Mouse (Mus musculus): Measurements from ENCODE around the gene Setd5.

The Setd5 gene

GRCm38 (mm10) chr6:113052972-113053371 is 24.2 kb upstream of the Setd5 start:
- no peak for DNase-seq (ENCODE audit: low read depth in 2 of 2, low spot score in 2 of 2)

GRCm38 (mm10) chr6:113054552-113055107 is 22.5 kb upstream of the Setd5 start:
- no peak for DNase-seq (ENCODE audit: low read depth in 2 of 2, low spot score in 2 of 2)

- no peak for DNase-seq (ENCODE audit: low read depth in 2 of 2, low spot score in 2 of 2)
Measured at GRCm38 (mm10) chr6:113060892-113061563, 16.1 kb upstream of the Setd5 start.

GRCm38 (mm10) chr6:113062253-113062652 is 14.9 kb upstream of the Setd5 start:
- no peak for DNase-seq (ENCODE audit: low read depth in 2 of 2, low spot score in 2 of 2)

GRCm38 (mm10) chr6:113063363-113063762 is 13.8 kb upstream of the Setd5 start:
- no peak for DNase-seq (ENCODE audit: low read depth in 2 of 2, low spot score in 2 of 2)

- DNase-seq (ENCODE audit: low read depth in 2 of 2, low spot score in 2 of 2), result no peak
Measured at GRCm38 (mm10) chr6:113065186-113065585, 12.0 kb upstream of the Setd5 start.

- DNase-seq (ENCODE audit: low read depth in 2 of 2, low spot score in 2 of 2), result no peak
Measured at GRCm38 (mm10) chr6:113069154-113069553, 8.0 kb upstream of the Setd5 start.

- DNase-seq (ENCODE audit: low read depth in 2 of 2, low spot score in 2 of 2), result no peak
Measured at GRCm38 (mm10) chr6:113075261-113075660, 1.9 kb upstream of the Setd5 start.

- peak; percentile 88 to 90 for DNase-seq (ENCODE audit: low read depth in 2 of 2, low spot score in 2 of 2)
Measured at GRCm38 (mm10) chr6:113076012-113076685, 1.0 kb upstream of the Setd5 start.

GRCm38 (mm10) chr6:113077569-113078030 is 435 bp downstream of the Setd5 start:
- no peak for DNase-seq (ENCODE audit: low read depth in 2 of 2, low spot score in 2 of 2)

GRCm38 (mm10) chr6:113078031-113078721 is 1.0 kb downstream of the Setd5 start:
- DNase-seq (ENCODE audit: low read depth in 2 of 2, low spot score in 2 of 2), result no peak

GRCm38 (mm10) chr6:113079492-113079891 is 2.3 kb downstream of the Setd5 start:
- DNase-seq (ENCODE audit: low read depth in 2 of 2, low spot score in 2 of 2), result no peak

GRCm38 (mm10) chr6:113082229-113082628 is 5.1 kb downstream of the Setd5 start:
- no peak for DNase-seq (ENCODE audit: low read depth in 2 of 2, low spot score in 2 of 2)

- no peak for DNase-seq (ENCODE audit: low read depth in 2 of 2, low spot score in 2 of 2)
Measured at GRCm38 (mm10) chr6:113084590-113084989, 7.4 kb downstream of the Setd5 start.

- no peak for DNase-seq (ENCODE audit: low read depth in 2 of 2, low spot score in 2 of 2)
Measured at GRCm38 (mm10) chr6:113093206-113093605, 16.0 kb downstream of the Setd5 start.

GRCm38 (mm10) chr6:113095547-113095946 is 18.4 kb downstream of the Setd5 start:
- no peak for DNase-seq (ENCODE audit: low read depth in 2 of 2, low spot score in 2 of 2)

- no peak for DNase-seq (ENCODE audit: low read depth in 2 of 2, low spot score in 2 of 2)
Measured at GRCm38 (mm10) chr6:113097662-113098061, 20.5 kb downstream of the Setd5 start.

GRCm38 (mm10) chr6:113099640-113100289 is 22.6 kb downstream of the Setd5 start:
- no peak for DNase-seq (ENCODE audit: low read depth in 2 of 2, low spot score in 2 of 2)

- no peak for DNase-seq (ENCODE audit: low read depth in 2 of 2, low spot score in 2 of 2)
Measured at GRCm38 (mm10) chr6:113102541-113102940, 25.4 kb downstream of the Setd5 start.

- peak; percentile 52 to 75 for DNase-seq (ENCODE audit: low read depth in 2 of 2, low spot score in 2 of 2)
Measured at GRCm38 (mm10) chr6:113103765-113104164, 26.6 kb downstream of the Setd5 start.

GRCm38 (mm10) chr6:113109378-113109777 is 32.2 kb downstream of the Setd5 start:
- DNase-seq (ENCODE audit: low read depth in 2 of 2, low spot score in 2 of 2), result no peak

Measured in CD8-positive naive resting alpha-beta T cell, adult 2 months (primary cell).